Mouse (Mus musculus) embryonic fibroblast, embryonic 13.5 days (primary cell): ENCODE results near the gene Rae1.

Experiments used
- CTCF ChIP-seq: IDR thresholded peaks from 2 replicates; pipeline ENCODE4 v1.5.1; 2011; ENCODE audit warnings: mild to moderate bottlenecking, control low read depth, low read length, moderate library complexity, borderline replicate concordance; ENCODE audit not compliant: insufficient read depth
- POLR2A ChIP-seq: IDR thresholded peaks from 2 replicates; pipeline ENCODE4 v1.6.1; 2011; ENCODE audit warnings: low read depth, mild to moderate bottlenecking, control low read depth, low read length, moderate library complexity

DNA sequence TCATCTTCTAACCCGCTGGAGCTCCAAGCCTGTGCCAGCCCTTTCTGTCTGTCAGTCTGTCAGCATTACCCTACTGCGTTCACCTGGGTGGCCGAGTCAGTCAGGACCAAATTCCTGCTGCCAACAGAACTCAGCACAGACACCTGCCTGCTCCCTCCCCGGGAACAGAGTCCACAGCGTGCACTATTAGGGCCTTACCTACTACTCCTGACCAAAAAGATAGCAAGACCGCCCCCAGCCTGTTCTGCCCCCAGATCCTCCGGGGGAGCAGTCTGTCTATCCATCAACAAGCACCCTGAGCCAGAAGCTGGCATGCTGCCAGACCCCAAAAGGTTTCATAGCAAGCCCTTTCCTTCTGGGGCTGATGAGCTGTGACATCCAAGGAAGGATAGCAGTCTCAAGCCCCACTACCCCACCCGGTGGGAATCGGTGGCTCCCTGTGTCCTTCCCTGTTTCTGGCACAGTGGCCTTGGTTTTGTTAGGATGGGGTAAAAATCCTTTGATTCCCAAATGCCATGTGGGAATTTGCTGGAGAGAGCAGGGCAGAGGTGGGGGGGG lies 49.7 kb upstream of the Rae1 start:
- TF ChIP-seq POLR2A (no peak), CTCF (no peak)
